Mouse (Mus musculus): ENCODE data around the gene Tmem52.

Tmem52 gene

GRCm38 (mm10) chr4:155510981-155511380, 42.1 kb downstream of the Tmem52 start:
- DNase-seq (ENCODE audit: low read depth) = no peak

GRCm38 (mm10) chr4:155514810-155515209, 45.9 kb downstream of the Tmem52 start:
- DNase-seq (ENCODE audit: low read depth) = no peak

- no peak for DNase-seq (ENCODE audit: low read depth)
These were observed 49.1 kb downstream of the Tmem52 start for GRCm38 (mm10) chr4:155517948-155518517.

Data from 416B (cell line).